Mouse (Mus musculus) hindbrain, embryonic 14.5 days (tissue): ENCODE measurements at regions not wholly inside any gene's neighbourhood (a gene's known extent, or its start where the extent isn't known, plus 50 kb on each side); places are given as distances from the start of the nearest gene placed in this dataset.

ENCODE experiments used
- ATAC-seq: fragments of 200-750 bp; cut with Nextera tagmentation; 2 replicates; pipeline ENCODE4 v1.8.0; 2017; ENCODE audit warnings: moderate number of reproducible peaks, mild to moderate bottlenecking, moderate TSS enrichment, moderate library complexity; ENCODE audit not compliant: low FRiP score
- DNase-seq: peaks from one replicate; pipeline ENCODE4 v3.0.0-alpha.2; 2015; ENCODE audit warnings: low spot score
- H3K27ac ChIP-seq: fragments of 300-500 bp; sonication (generic); 2 replicates; pipeline ENCODE4 v1.5.1; 2014; ENCODE audit warnings: mild to moderate bottlenecking, moderate library complexity
- H3K27me3 ChIP-seq: fragments of 300-500 bp; sonication (generic); 2 replicates; pipeline ENCODE4 v1.6.1; 2014; ENCODE audit warnings: mild to moderate bottlenecking, low read length, mixed read lengths; ENCODE audit not compliant: control insufficient read depth, insufficient read depth
- H3K36me3 ChIP-seq: fragments of 300-500 bp; sonication (generic); replicated peaks from 2 replicates; pipeline ENCODE4 v1.6.1; 2014; ENCODE audit not compliant: control insufficient read depth, insufficient read depth
- H3K4me1 ChIP-seq: fragments of 300-500 bp; sonication (generic); replicated peaks from 2 replicates; pipeline ENCODE4 v1.6.1; 2014; ENCODE audit warnings: antibody characterized with exemption, low read length, mixed read lengths; ENCODE audit not compliant: control insufficient read depth, insufficient read depth
- H3K4me2 ChIP-seq: fragments of 300-500 bp; sonication (generic); replicated peaks from 2 replicates; pipeline ENCODE4 v1.6.1; 2014; ENCODE audit warnings: mild to moderate bottlenecking, moderate library complexity
- H3K4me3 ChIP-seq: fragments of 300-500 bp; sonication (generic); replicated peaks from 2 replicates; pipeline ENCODE4 v1.5.1; 2014; ENCODE audit warnings: mild to moderate bottlenecking, low read length
- H3K9ac ChIP-seq: fragments of 300-500 bp; sonication (generic); 2 replicates; pipeline ENCODE4 v1.6.1; 2014
- H3K9me3 ChIP-seq: fragments of 300-500 bp; sonication (generic); 2 replicates; pipeline ENCODE4 v1.6.1; 2016; ENCODE audit warnings: low read length; ENCODE audit not compliant: control insufficient read depth
- WGBS: fragments of 180-500 bp; shearing (Covaris S2); extraction: QIAGEN DNeasy Blood & Tissue Kit; methylation state at CpG from one replicate; pipeline ENCODE4 v1.1.7; 2014; 5-methylcytosine and 5-hydroxymethylcytosine counted together

GRCm38 (mm10) chr6:16064691-16065090 is 344.2 kb downstream of the Mdfic start:
- Histone ChIP-seq H3K4me3 (no peak overlapping the region), H3K36me3 (no peaks in the 10 kb centered on the region), H3K27ac (no peak overlapping the region), H3K9ac (no peak overlapping the region), H3K4me1 (no peaks in the 10 kb centered on the region), H3K4me2 (no peak overlapping the region), H3K27me3 (no peaks in the 10 kb centered on the region), H3K9me3 (no peaks in the 10 kb centered on the region)
- DNase-seq = no peak
- ATAC-seq = no peak
- 75% methylated on average over 8 of the region's 8 CpGs for WGBS

GRCm38 (mm10) chr6:16065121-16065520 is 344.7 kb downstream of the Mdfic start:
- DNase-seq (no peak), ATAC-seq (no peak)
- no peak overlapping the region for H3K4me3 ChIP-seq
- no peaks in the 10 kb centered on the region for H3K9me3 ChIP-seq
- no peak overlapping the region for H3K9ac ChIP-seq
- WGBS = 82% methylated on average over 5 of the region's 5 CpGs
- no peaks in the 10 kb centered on the region for H3K4me1 ChIP-seq
- H3K4me2 ChIP-seq = no peak overlapping the region
- H3K36me3 ChIP-seq = no peaks in the 10 kb centered on the region
- H3K27ac ChIP-seq = no peak overlapping the region
- H3K27me3 ChIP-seq = no peaks in the 10 kb centered on the region

- no peaks in the 10 kb centered on the region for H3K36me3 ChIP-seq
- 82% methylated on average over 2 of the region's 2 CpGs for WGBS
Measured at GRCm38 (mm10) chr6:16076266-16076665, 355.8 kb downstream of the Mdfic start.

GRCm38 (mm10) chr6:16077195-16077810 is 356.8 kb downstream of the Mdfic start:
- no peak overlapping the region for H3K4me2 ChIP-seq
- H3K4me3 ChIP-seq = no peak overlapping the region
- no peak overlapping the region for H3K9ac ChIP-seq
- H3K9me3 ChIP-seq = no peaks in the 10 kb centered on the region
- H3K27me3 ChIP-seq = no peaks in the 10 kb centered on the region
- WGBS = 59% methylated on average over 4 of the region's 4 CpGs
- H3K27ac ChIP-seq = no peak overlapping the region
- DNase-seq (no peak), ATAC-seq (peak; percentile 46; the same call in 1 of the 2 replicates)
- no peaks in the 10 kb centered on the region for H3K36me3 ChIP-seq
- H3K4me1 ChIP-seq = no peaks in the 10 kb centered on the region

More at GRCm38 (mm10) chr6:16076266-16076665, 355.8 kb downstream of the Mdfic start:
- Histone ChIP-seq H3K9ac (no peak overlapping the region), H3K4me2 (no peak overlapping the region), H3K27ac (no peak overlapping the region), H3K4me1 (no peaks in the 10 kb centered on the region), H3K27me3 (no peaks in the 10 kb centered on the region), H3K4me3 (no peak overlapping the region), H3K9me3 (no peaks in the 10 kb centered on the region)
- DNase-seq (no peak), ATAC-seq (no peak; the same call in 1 of the 2 replicates)

- Histone ChIP-seq H3K27ac (no peak overlapping the region), H3K4me1 (no peaks in the 10 kb centered on the region), H3K4me3 (no peak overlapping the region), H3K36me3 (no peaks in the 10 kb centered on the region), H3K4me2 (no peak overlapping the region), H3K9me3 (no peaks in the 10 kb centered on the region), H3K9ac (no peak overlapping the region), H3K27me3 (no peaks in the 10 kb centered on the region)
- ATAC-seq = no peak
- DNase-seq = no peak
Measured at GRCm38 (mm10) chr6:16077917-16078316, 357.5 kb downstream of the Mdfic start.

GRCm38 (mm10) chr6:16086952-16087537 is 366.6 kb downstream of the Mdfic start:
- 92% methylated on average over 7 of the region's 7 CpGs for WGBS

GRCm38 (mm10) chr6:16098761-16099160 is 378.3 kb downstream of the Mdfic start:
- no peak overlapping the region for H3K9ac ChIP-seq
- DNase-seq (no peak), ATAC-seq (no peak)
- no peak overlapping the region for H3K27ac ChIP-seq
- H3K4me1 ChIP-seq = no peaks in the 10 kb centered on the region
- H3K9me3 ChIP-seq = no peaks in the 10 kb centered on the region
- no peaks in the 10 kb centered on the region for H3K36me3 ChIP-seq
- H3K4me3 ChIP-seq = no peak overlapping the region
- no peak overlapping the region for H3K4me2 ChIP-seq
- H3K27me3 ChIP-seq = no peaks in the 10 kb centered on the region

More at GRCm38 (mm10) chr6:16086952-16087537, 366.6 kb downstream of the Mdfic start:
- H3K4me1 ChIP-seq = no peaks in the 10 kb centered on the region
- no peaks in the 10 kb centered on the region for H3K9me3 ChIP-seq
- H3K27me3 ChIP-seq = no peaks in the 10 kb centered on the region
- no peak overlapping the region for H3K4me2 ChIP-seq
- H3K27ac ChIP-seq = no peak overlapping the region
- H3K9ac ChIP-seq = no peak overlapping the region
- ATAC-seq = no peak
- no peak for DNase-seq
- no peak overlapping the region for H3K4me3 ChIP-seq
- no peaks in the 10 kb centered on the region for H3K36me3 ChIP-seq

GRCm38 (mm10) chr6:16141009-16141408 is 420.5 kb downstream of the Mdfic start:
- no peaks in the 10 kb centered on the region for H3K4me1 ChIP-seq
- WGBS = 59% methylated on average over 3 of the region's 3 CpGs
- H3K4me2 ChIP-seq = no peak overlapping the region
- ATAC-seq (no peak), DNase-seq (no peak)
- H3K27ac ChIP-seq = no peak overlapping the region
- no peaks in the 10 kb centered on the region for H3K27me3 ChIP-seq
- H3K9ac ChIP-seq = no peak overlapping the region
- H3K9me3 ChIP-seq = no peaks in the 10 kb centered on the region
- H3K4me3 ChIP-seq = no peak overlapping the region
- no peaks in the 10 kb centered on the region for H3K36me3 ChIP-seq

GRCm38 (mm10) chr6:16144538-16144937 is 424.1 kb downstream of the Mdfic start:
- Histone ChIP-seq H3K27me3 (no peaks in the 10 kb centered on the region), H3K4me1 (no peaks in the 10 kb centered on the region), H3K27ac (no peak overlapping the region), H3K9ac (no peak overlapping the region), H3K4me3 (no peak overlapping the region), H3K9me3 (no peaks in the 10 kb centered on the region), H3K4me2 (no peak overlapping the region), H3K36me3 (no peaks in the 10 kb centered on the region)
- ATAC-seq (no peak), DNase-seq (no peak)
- 74% methylated on average over 6 of the region's 6 CpGs for WGBS

- no peak overlapping the region for H3K9ac ChIP-seq
- DNase-seq = no peak
- WGBS = 86% methylated on average over 3 of the region's 3 CpGs
- no peaks in the 10 kb centered on the region for H3K4me1 ChIP-seq
- H3K9me3 ChIP-seq = no peaks in the 10 kb centered on the region
- ATAC-seq = no peak
- no peak overlapping the region for H3K4me3 ChIP-seq
- no peak overlapping the region for H3K4me2 ChIP-seq
- no peak overlapping the region for H3K27ac ChIP-seq
- no peaks in the 10 kb centered on the region for H3K36me3 ChIP-seq
- no peaks in the 10 kb centered on the region for H3K27me3 ChIP-seq
Measured at GRCm38 (mm10) chr6:16150535-16150934, 430.1 kb downstream of the Mdfic start.
